Mouse (Mus musculus) c-Kit-positive CD71-negative TER-119-negative erythroid progenitor cells, embryonic 14.5 days (primary cell): ENCODE results near the gene Rab33b.
"Not testable (repeated sequence)": the region's sequence is repeated elsewhere in the genome, so short reads cannot be mapped to it uniquely, and the experiment has no call there.

Experiments used
- DNase-seq: peaks from one replicate; pipeline ENCODE4 v3.0.0-alpha.2; 2013; ENCODE audit warnings: low read depth

The Rab33b gene

DNA sequence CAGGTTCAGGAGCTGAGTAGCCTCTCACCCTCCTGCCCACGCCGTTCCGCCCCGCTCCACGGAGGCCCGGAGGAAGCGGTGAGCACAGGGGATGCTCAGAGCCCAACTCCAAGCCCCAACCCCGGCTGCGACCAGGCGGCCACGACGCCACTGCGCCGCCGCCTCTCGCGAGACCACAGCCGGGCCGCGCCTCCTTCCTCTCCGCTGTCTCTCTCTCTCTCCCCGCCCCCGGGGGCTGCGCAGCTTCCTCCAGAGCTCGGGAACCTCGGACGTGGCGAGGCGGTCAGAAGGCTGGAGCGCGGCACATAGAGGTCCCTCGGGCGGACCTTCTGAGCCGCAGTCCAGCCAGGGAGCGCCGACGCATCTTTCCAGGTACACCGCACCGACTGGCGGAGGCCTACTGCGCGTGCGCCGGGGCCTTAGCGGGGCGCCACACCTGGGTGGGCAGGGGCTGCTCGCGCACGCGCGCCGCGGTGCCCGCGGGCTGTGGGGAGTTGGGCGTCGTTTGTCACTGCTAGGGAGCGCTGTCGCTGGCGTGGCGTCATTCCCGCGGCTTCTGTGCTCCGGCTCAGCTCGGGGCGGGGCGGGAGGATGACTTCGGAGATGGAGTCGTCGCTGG, at the start of gene Rab33b:
Rab33b (plus strand) TSS at position 180 of the 619 bp plus-strand sequence.
- DNase-seq = peak; percentile 91

DNA sequence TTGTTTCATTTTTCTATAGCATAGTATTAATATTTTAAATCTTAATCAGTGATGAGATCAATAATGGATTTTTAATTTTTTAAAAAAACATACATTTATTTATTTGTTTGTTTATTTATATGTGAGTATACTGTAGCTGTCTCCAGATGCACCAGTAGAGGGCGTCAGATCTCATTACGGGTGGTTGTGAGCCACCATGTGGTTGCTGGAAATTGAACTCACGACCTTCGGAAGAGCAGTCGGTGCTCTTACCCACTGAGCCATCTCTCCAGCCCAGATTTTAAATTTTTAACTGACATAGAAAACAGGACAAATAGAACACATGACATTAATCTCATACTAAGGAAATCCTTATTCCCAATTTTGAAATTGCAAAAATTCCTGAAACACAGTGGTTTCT, 49.4 kb upstream of the Rab33b start:
- not testable (repeated sequence) for DNase-seq

DNA sequence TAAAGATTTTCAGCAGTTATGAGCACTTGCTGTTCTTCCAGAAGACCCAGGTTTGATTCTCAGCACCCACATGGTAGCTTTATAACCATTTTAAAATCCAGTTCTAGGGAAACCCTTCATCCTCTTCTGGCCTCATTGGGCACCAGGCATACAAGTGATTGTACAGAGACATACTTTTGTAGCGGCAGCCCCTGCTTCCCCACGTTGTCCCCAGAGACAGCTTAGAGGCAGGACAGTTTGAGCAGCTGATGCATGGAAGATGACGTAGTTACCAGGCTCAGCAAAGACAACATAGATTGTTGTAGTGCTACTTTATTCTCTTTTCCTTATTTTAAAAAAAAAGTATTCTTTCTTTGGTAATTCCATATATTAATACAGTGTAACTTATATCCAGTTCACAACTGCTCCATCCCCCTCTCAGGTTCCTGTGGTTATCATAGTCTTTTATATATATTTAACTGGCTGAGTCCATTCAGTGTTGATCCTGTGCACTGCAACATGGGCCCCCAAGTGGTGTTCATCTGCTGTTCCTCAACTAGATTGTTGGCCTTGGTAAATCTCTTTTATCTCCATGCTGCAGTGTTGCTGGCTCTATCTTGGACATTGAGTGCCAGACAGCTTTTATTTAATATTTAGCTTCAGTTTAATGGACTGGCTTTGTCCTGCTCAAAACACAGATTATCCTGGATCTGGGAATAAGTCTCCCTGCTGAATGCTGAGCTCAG, 48.7 kb upstream of the Rab33b start:
- DNase-seq = no peak

DNA sequence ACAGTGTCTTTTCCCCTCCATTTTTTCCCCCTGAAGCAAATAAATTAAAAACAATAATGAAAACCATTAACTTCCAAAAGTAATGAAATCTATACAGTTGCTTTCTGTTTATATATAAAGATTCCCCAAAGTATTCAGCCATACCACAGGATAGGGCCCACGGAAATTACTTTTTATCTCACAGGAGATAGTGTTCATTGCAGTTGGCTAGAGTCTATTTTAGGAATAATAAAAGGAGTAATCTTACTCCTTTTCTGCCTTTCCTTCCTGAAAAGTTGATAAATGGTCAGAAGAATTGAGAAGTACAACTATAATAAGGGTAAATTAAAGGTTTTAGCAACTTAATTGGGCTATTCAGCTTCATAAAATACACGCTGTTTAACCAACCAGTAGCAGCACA, 15.2 kb upstream of the Rab33b start:
- DNase-seq = no peak

DNA sequence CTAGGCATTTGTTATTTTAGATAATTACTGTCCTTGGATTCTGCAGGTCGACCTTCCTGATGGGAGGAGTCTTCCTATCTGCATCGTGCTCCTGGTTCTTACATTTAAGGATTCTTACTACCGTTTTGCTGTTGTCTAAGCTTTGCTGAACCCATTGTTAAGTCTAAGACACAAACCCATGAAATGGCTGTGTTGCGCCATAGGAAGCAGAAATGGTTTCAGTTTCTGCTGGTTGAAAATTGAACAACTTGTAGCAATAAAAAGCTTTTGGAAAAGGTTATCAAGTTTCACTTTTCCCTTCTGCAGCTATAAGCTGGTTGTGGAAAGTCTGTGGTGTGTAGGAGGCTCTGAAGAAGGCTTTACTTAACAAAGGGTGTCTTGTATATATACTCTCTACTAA, 8.0 kb upstream of the Rab33b start:
- DNase-seq = no peak

DNA sequence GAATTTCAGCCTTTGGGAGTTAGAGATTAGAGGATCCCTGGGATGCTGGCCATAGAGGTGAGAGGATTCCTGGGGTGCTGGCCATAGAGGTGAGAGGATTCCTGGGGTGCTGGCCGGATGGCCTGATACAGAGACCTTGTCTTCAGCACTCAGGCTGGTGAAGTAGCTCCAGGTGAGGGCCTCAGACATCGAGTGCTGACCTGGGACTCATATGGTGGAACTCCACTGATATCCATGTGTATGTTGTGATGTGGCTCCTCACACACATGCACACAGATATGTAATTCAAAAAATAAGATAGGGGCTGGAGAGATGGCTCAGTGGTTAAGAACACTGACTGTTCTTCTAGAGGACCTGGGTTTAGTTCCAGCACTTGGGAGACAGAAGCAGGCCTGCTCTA, 3.8 kb upstream of the Rab33b start:
- no peak for DNase-seq

DNA sequence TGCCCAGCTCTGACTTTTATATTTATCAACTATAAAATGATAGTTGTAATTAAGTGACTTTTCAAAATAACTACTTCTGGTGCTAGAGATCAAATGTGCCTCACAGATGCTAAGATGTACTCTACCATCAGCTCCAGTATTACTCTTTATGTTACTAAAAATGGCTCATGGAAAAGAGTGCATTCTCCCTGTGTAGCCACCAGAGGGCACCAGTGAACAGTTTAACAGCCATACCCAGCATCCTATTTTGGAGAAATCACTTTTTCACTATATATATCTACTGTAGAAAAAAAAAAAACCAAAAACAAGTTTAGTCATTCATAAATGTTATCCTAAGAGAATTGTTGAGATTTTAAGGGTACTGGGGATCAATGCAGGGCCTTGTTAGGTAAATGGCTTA, 2.7 kb upstream of the Rab33b start:
- DNase-seq = peak; percentile 60

DNA sequence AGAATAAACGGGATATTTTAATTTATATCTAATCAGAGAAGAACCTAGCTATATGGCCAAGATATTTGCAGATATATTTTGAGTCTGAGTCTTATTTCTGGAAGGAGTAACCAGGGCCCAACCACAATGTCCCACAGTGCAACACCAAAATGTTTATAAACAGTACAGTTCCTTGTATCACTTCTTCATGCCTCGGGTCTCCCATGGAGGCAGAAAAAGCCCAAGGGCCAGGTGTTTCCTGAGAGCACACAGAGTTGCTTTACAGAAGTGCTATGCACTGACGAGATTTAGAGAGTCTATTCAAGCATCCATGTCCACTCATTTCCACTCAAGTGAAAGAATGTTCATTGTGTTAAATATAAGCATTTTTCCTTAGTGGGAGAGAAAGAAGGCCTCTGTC, 1.8 kb upstream of the Rab33b start:
- DNase-seq = no peak

DNA sequence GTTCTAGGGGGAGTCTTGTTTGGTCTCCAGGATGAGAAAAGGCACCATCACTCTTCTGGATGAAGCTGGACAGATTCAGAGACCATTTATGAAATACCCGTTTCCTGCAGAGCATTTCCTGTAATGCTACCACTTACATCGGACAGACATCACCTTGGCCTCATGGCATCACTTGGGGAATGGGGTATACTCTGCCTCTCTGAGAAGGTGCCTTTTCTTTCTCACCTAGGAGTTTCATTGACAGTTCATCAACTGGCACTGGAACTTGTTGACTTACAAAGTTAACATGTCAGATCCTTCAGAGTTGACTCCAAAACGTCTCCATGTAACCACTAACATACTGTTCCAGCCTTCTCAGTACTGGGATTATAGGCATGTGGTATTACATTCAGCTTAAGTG, 939 bp upstream of the Rab33b start:
- no peak for DNase-seq

DNA sequence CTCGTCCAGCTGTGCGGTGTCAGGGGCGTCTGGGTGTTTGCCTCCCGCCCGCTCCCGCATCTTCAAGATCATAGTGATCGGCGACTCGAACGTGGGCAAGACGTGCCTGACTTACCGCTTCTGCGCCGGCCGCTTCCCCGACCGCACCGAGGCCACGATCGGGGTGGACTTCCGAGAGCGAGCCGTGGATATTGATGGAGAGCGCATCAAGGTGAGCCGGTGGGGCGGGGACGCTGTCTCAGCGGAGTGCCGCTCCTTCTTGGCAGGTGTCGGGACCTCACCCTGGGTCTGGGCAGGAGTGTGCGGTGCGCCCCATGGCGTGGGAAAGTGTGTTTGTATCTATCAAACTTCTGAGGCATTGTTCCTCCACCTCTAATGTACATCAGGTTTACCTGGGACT, 650 bp downstream of the Rab33b start:
- DNase-seq = no peak

DNA sequence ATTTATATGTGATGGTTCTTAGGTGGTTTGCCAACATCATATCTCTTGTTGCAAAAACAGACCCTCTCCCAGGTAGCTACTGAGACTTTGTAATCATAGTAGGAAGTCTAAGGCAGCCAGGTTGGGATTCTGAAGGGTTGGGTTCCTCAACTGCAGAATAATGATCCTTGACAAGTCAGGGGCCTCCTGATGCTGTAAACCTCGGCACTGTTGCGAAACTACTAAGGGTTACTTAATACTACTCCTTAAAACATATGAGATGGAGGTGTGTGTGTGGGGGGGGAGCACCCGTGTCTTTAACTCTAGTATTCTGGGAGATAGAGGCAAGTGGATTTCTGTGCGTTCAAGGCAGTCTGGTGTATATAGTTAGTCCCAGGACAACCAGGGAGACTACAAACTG, 1.6 kb downstream of the Rab33b start:
- no peak for DNase-seq

DNA sequence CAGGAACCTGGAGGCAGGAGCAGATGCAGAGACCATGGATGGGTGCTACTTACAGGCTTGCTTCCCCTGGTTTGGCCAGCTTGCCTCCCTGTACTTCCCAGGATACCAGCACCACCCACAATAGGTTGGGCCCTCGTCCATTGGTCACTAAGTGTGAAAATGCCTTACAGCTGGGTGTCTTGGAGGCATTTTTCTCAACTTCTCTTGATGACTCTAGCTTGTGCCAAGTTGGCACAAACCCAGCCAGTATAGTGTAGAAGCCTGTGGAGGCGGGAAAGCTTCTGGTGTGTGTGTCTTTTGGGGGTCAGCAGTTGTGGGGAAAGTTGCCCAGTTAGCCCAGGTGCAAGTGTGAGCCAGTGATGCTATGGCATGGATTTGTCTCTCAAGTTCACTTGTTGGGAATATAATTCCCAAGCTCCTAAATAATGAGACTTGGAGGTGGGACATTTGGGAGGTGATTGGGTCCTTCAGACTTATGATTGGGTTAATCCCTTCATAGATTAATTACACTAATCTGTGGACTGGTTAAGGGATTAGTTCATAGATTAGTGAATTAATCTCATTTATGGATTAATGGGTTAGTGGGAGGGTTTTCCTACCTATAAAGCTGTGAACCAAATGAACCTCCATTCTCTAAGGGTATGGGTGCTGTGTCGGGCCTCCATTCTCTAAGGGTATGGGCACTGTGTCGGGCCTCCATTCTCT, 2.9 kb downstream of the Rab33b start:
- DNase-seq = no peak

DNA sequence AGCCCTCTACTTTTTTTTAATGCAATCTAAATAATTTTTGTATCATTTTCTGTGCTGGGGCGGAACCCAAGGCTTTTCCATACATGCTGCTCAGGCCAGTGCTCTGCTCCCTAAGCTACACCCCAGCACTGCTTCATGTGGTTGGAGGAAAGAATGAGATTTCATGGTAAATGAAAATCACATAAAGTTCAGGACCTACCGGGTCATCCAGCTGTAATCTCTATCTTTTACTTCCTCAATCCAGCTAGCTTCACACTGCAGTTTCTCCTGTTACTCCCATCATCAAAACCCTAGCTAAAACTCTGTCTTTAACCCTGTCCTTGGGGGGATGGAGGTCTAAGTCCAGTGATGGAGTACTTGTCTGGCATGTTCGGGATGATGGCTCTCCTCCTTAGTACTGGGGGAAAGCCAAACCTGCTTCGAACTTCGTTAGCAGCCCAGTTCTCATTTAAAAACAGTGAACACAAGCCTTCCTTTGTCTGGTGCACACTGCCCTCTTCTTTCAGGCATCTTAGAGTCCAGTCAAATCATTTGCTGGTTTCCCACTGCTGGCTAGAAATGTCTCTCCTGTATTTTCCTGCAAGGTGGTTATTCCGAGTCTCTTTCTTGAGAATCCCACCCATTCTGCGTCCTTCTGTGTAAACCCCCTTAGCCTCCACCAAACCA, 6.5 kb downstream of the Rab33b start:
- DNase-seq = no peak

DNA sequence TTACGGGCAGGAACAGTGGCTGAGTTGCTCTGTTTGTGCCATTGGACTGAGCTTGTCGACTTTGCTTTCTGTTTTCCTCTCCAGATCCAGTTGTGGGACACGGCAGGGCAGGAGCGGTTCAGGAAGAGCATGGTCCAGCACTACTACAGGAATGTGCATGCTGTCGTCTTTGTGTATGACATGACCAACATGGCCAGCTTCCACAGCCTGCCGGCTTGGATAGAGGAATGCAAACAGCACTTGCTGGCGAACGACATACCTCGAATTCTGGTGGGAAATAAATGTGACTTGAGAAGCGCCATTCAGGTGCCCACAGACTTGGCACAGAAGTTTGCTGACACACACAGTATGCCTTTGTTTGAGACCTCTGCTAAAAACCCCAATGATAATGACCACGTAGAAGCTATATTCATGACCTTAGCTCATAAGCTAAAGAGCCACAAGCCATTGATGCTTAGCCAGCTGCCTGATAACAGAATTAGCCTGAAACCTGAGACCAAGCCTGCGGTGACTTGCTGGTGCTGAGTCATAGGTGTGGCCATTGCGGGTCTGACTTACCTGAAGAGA, 9.6 kb downstream of the Rab33b start:
- no peak for DNase-seq

DNA sequence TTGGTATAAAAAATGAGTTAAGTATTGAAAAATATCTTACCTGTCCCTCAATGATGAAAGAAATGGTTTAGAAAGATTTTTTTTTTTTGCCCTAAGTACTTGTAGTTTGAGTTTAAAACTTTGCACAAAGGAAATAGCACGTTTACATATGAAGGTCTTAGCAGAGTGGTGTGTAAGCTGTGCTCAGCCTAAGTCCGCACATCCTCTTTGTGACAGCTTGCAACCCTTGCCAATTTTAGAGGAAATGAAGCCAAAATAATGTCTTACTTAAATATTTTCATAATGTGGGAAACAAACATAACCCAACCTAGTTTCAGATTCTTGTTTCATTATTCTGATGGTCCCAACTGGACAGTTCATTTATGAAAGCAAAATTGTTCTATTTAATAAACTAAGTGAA, 10.7 kb downstream of the Rab33b start:
- DNase-seq = no peak

DNA sequence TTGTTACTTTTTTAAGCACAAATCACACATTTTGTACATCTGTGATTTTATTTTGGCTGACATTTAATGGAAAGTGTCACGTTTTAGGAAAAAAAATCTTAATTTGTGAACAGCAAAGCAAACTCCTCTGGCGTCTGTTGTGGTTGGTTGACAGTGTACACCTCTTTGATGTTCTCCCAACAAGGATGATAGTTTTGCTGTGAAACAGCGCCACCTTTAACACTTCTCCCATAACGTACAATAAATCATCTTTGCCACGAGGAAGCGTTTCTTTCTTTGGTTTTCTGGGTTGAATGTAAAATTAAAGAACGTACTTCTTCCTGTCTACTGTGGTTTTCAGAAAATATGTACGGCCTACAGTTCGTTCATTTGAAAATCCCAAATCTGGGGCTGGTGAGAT, 11.9 kb downstream of the Rab33b start:
- DNase-seq = no peak

DNA sequence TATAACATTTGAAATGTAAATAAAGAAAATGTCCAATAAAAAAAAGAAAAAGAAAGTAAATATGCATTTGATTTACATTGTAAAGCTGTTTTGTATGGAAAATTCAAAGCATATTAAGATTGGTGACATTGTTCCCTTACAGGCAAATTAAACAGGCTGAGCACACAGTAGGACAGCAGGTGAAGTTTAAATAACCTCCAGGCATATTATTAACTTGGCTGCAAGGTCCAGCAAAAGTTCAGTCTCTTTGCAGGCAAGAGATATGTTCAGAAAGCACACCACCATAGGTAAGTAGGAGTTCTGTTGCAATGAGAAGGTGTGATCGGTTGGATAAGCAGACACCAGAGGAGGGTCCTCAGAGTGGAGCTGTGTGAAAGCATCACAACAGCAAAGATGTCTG, 14.3 kb downstream of the Rab33b start:
- DNase-seq = no peak

DNA sequence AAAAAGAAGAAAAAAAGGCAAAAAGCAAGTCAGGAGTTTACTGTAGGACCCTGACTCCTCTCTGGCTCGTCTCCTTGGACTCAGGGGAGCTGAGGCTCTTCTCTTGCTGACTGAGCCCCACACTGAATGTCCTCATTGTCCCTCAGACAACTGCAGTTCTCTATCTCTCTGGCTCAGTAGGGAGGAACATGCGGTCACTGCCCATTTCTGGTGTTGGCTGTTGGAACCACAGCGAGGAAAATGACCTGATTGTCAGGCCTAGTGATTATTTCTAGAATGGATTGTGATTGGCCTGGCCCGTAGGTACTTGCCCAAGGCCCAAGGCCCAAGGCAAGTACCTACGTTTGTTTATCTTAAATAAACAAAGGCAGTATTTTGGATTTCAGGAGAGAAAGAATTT, 14.9 kb downstream of the Rab33b start:
- DNase-seq = no peak

DNA sequence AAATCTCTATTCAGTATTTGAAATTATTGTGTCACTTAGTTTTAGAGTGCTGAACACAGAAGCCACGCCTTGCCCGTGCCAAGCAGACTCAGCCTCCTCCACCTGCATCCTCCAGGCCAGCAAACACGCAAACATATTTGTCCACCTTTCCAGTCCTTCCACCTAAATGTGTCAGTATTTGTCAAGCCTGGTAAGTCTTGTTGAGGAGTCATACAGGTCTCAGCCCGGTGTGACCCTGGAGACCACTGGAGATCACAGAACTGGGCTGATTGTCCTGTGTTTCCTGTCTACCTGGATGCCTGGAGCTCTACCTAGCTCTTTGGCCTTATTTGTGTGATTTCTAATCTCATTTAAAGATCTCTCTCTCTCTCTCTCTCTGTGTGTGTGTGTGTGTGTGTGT, 16.2 kb downstream of the Rab33b start:
- DNase-seq = no peak

DNA sequence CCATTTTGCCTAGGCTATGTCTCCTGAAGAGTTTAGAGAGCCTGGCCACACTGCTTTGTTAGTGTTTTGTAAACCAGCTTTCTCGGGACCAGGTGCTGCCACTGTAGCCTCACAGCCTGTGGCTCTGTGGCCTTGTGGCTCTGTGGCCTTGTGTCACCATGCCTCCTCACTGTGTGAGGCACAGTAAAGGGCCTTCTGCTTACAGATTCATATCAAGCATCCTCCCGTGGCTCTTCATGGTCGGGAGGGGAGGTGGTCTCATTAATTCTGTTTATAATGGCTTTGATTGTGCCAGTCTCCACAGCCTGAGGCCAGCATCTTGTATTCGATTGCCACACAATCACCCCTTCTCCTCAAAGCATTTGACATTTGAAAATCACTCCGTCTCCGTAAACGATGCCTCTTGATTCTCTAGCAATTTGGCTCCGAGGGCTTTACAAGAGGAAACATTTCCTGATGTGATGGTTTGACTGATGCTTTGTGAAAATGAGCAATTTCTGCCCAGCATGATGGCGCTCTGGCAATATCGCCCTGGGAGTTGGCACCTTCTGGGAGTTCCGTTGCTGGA, 20.7 kb downstream of the Rab33b start:
- DNase-seq = no peak

DNA sequence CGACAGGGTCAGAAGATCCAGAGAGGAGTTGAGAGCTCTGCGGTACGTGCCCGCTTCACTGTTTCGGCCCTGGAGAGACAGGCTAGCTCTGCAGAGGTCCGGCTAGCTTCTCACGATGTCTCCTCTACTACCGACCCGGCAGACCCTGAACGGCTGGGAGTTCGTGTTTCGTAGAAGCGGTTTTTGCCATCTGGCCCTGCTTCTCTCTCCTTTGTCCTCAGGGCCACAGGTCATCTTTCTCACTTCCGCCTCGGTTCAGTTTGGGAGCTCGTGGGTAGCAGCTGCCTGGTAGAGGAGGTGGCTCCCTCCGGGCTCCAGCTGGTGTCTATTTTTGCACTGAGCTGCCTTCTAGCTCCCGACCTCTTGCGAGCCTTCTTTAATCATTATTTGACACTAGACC, 21.7 kb downstream of the Rab33b start:
- DNase-seq = no peak

DNA sequence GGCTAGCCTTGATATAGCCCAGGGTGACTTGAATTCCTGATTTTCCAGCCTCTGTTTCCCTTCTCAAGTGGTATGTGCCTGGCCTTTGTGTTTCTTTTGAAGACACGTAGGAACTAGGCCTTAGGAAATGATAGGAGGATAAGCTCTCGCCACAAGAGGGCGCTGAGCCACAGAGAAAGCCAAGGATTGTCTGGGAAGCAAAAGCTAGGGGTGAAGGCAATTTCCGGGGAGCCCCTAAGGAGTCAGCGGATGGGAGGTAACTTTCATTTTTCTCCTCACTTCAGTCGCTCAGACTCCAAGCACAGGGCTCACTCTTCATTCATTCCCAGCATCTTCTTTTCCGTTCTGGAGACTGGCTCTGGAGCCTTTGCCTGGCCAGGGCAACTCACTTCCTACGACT, 27.2 kb downstream of the Rab33b start:
- peak; percentile 81 for DNase-seq
